Mouse (Mus musculus) testis, adult 2 months (tissue): ENCODE data around the gene Miga1.

Source experiments
- CTCF ChIP-seq: fragments of 200-500 bp; IDR thresholded peaks from 2 replicates; pipeline ENCODE4 v1.5.1; 2012; ENCODE audit warnings: low read depth, mild to moderate bottlenecking, inconsistent platforms, low read length, moderate library complexity; ENCODE audit not compliant: control insufficient read depth, insufficient read depth, insufficient replicate concordance
- POLR2A ChIP-seq: fragments of 200-500 bp; IDR thresholded peaks from 2 replicates; pipeline ENCODE4 v1.6.1; 2012; ENCODE audit warnings: low read depth, mild to moderate bottlenecking, inconsistent platforms, low read length, moderate library complexity; ENCODE audit not compliant: control insufficient read depth

DNA sequence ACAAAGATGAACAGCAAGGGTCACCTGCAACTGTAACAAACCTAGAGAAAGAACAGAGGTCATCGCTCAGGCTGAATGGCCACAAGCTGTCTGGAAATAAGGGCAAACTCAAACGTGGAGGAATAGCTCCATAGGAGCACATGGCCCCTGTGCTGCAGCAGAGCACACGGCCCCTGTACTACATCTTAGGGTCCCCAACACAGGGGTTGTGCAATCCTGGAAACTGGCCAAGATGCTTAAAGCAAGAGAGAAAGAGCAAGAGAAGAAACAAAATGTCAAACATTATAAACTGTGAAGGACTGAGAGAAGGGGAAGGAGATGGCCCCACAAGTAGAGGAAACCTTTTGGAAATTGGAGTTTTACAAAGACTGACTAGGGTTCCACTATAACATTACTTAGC is 45.8 kb downstream of the Miga1 start:
- no peak for TF ChIP-seq CTCF
- TF ChIP-seq POLR2A: no peak
